Mouse (Mus musculus) heart, embryonic 16.5 days (tissue): ENCODE data around the gene Obscn. TPM values are rescaled to one million over a fixed set of nuclear protein-coding genes. Genes with fewer than 3 reads are reported as not detected.

Experiments used
- ATAC-seq: fragments of 200-750 bp; cut with Nextera tagmentation; replicated peaks from 2 replicates; pipeline ENCODE4 v1.8.0; 2017; ENCODE audit warnings: moderate number of reproducible peaks; ENCODE audit not compliant: insufficient read depth, low FRiP score; ENCODE audit errors: extremely low read depth
- H3K27ac ChIP-seq: fragments of 300-500 bp; sonication (generic); 2 replicates; pipeline ENCODE4 v1.5.1; 2014; ENCODE audit warnings: mild to moderate bottlenecking, low read length, control low read depth, moderate library complexity
- H3K27me3 ChIP-seq: fragments of 300-500 bp; sonication (generic); 2 replicates; pipeline ENCODE4 v1.6.1; 2014; ENCODE audit warnings: low read length, mixed read lengths; ENCODE audit not compliant: control insufficient read depth, insufficient read depth
- H3K36me3 ChIP-seq: fragments of 300-500 bp; sonication (generic); 2 replicates; pipeline ENCODE4 v1.6.1; 2014; ENCODE audit not compliant: control insufficient read depth, insufficient read depth
- H3K4me1 ChIP-seq: fragments of 300-500 bp; sonication (generic); 2 replicates; pipeline ENCODE4 v1.6.1; 2014; ENCODE audit warnings: low read length, mixed read lengths; ENCODE audit not compliant: control insufficient read depth, insufficient read depth
- H3K4me2 ChIP-seq: fragments of 300-500 bp; sonication (generic); 2 replicates; pipeline ENCODE4 v1.6.1; 2014; ENCODE audit warnings: low read depth, mild to moderate bottlenecking, control low read depth, low read length
- H3K4me3 ChIP-seq: fragments of 300-500 bp; sonication (generic); 2 replicates; pipeline ENCODE4 v1.5.1; 2014; ENCODE audit warnings: mild to moderate bottlenecking, control low read depth, low read length
- H3K9ac ChIP-seq: fragments of 300-500 bp; sonication (generic); 2 replicates; pipeline ENCODE4 v1.6.1; 2014; ENCODE audit warnings: low read length, control low read depth
- H3K9me3 ChIP-seq: fragments of 300-500 bp; sonication (generic); replicated peaks from 2 replicates; pipeline ENCODE4 v1.6.1; 2016; ENCODE audit warnings: low read length; ENCODE audit not compliant: control insufficient read depth
- WGBS: fragments of 180-500 bp; shearing (Covaris S2); extraction: QIAGEN DNeasy Blood & Tissue Kit; methylation state at CpG from one replicate; pipeline ENCODE4 v1.1.7; 2014; 5-methylcytosine and 5-hydroxymethylcytosine counted together
- polyA plus RNA-seq: library from polyadenylated mRNA; unstranded; fragments of >200 nt; fragmentation: Nextera tagmentation; extraction: Ambion mirVana; gene quantifications from 2 replicates; pipeline ENCODE4 v1.2.1, GENCODE M21; 2015

Gene Obscn
- polyA plus RNA-seq, 1 experiment from 2014 or later, result 87.2 TPM

DNA sequence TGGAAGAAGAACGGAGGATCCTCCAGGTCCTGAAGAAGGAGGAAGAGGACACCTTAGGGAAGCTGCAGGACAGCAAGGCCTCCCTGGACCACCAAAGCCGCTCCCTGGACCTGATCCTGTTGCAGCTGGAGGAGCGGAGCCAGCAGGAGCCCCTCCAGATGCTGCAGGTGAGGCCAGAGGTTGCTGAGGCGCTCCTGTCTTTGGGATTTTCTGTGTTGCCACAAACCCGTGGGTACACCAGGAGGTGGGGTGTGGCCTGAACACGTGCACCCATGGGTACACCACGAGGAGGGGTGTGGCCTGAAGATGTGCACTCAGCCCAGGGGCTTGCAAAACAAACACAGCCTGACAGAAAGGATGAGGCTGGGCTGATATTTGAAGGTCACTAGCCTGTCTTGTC is 167.7 kb downstream of the Obscn start:
- Histone ChIP-seq H3K27me3 (no peaks in the 10 kb centered on the region), H3K9ac (no peak overlapping the region), H3K9me3 (no peaks in the 10 kb centered on the region), H3K27ac (no peak overlapping the region), H3K4me2 (no peak overlapping the region), H3K4me3 (no peak overlapping the region), H3K36me3 (no peaks in the 10 kb centered on the region), H3K4me1 (peaks cover 18% of the 10 kb centered on the region)
- WGBS, result 84% methylated on average over 7 of the region's 7 CpGs
- ATAC-seq, result no peak

DNA sequence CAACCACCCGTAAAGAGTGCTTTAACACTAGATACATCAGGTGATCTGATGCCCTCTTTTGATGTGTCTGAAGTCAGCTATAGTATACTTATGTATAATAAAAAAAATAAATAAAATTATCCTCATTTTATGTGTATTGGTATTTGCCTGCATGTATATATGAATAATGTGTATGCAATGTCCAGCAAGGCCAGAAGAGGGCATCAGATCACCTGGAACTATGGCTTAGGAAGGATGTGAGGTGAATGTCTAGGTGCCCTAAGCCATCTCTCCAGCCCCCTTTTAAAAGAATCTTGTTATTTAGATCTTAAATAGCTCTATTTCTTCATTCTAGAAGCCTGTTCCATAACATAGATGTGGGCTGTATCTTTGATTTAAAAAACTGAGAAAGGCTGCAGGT is 168.9 kb downstream of the Obscn start:
- Histone ChIP-seq H3K9ac (no peak overlapping the region), H3K4me1 (peaks cover 18% of the 10 kb centered on the region), H3K9me3 (no peaks in the 10 kb centered on the region), H3K36me3 (no peaks in the 10 kb centered on the region), H3K27ac (no peak overlapping the region), H3K4me2 (no peak overlapping the region), H3K4me3 (no peak overlapping the region), H3K27me3 (peaks cover 6% of the 10 kb centered on the region; the same call in 1 of the 2 replicates)
- 90% methylated on average over 1 of the region's 1 CpGs for WGBS
- ATAC-seq, result no peak

DNA sequence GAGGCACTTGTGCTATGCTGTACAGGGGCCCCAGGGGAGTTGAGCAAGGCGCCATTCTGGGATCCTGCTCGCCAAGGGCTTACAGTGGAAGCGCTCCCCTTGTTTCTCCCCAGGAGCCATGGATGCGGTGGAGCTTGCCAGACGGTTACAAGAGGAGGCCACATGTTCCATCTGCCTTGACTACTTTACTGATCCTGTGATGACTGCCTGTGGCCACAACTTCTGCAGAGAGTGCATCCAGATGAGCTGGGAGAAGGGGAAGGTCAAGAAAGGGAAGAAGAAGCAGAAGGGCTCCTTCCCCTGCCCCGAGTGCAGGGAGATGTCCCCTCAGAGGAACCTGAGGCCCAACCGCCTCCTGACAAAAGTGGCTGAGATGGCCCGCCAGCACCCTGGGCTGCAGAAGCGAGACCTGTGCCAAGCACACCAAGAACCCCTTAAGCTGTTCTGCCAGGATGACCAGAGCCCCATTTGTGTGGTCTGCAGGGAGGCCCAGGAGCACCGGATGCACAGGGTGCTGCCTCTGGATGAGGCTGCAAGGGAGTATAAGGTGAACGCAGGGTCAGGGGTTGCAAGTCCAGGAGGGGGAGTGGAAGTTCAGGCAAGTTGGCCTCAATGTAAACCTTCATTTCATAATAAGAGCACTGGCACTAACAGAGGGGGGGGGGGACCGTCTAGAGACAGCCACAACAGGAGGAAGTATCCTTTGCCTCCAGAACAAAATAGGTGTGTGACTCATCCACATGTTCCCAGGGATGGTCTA is 171.0 kb downstream of the Obscn start:
- Histone ChIP-seq H3K4me3 (no peak overlapping the region), H3K4me2 (no peak overlapping the region), H3K36me3 (no peaks in the 10 kb centered on the region), H3K9ac (no peak overlapping the region), H3K9me3 (peaks cover 9% of the 10 kb centered on the region), H3K27ac (no peak overlapping the region), H3K27me3 (peaks cover 19% of the 10 kb centered on the region; the same call in 1 of the 2 replicates), H3K4me1 (0 out of 2 replicates have a peak, but pooled peaks cover 9% of the 10 kb centered on the region)
- no peak for ATAC-seq
- WGBS, result 36% methylated on average over 12 of the region's 12 CpGs

DNA sequence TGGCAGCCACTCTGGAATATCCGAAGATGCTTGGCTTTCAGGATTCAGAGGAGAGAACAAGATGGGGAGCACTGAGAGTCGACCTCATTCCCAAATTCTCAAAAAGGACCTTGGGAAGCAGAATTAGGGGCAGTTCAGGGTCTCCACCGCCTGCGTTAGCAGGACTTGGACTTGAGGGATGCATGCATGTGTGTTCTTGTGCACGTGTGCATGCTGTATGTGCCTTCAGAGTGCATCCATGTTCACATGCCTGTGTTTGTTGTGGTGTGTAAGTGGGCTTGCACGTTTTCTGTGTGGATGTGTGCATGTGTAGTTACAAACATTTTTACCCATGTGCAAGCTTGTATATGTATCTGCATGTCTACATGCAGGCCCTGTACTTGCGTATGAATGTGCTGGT is 172.0 kb downstream of the Obscn start:
- no peak overlapping the region for H3K9ac ChIP-seq
- peaks cover 9% of the 10 kb centered on the region for H3K9me3 ChIP-seq
- WGBS, result 81% methylated on average over 7 of the region's 7 CpGs
- peaks cover 19% of the 10 kb centered on the region; the same call in 1 of the 2 replicates for H3K27me3 ChIP-seq
- H3K36me3 ChIP-seq, result no peaks in the 10 kb centered on the region
- no peak overlapping the region for H3K4me2 ChIP-seq
- no peak overlapping the region for H3K4me3 ChIP-seq
- peaks cover 15% of the 10 kb centered on the region for H3K4me1 ChIP-seq
- H3K27ac ChIP-seq, result no peak overlapping the region
- no peak for ATAC-seq

DNA sequence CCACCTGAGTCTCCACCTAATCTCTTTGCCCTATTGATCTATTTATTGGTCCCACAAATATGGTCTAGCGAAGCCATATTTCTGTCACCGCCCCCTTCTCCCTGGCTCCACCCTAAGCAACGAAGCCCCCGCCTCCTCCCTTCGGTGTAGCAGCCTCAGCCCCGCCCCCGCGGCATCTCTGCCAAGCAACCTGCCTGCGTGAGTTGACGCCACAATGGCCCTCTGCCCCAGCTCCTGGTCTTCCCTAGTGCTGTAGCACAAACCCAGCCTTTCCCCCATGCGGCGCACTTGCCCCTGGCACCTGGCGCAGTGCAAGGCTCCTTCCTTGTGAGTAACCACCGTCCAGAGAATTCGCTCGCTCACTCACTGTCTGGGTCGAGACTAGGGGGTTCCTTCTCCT is 172.7 kb downstream of the Obscn start:
- WGBS, result 35% methylated on average over 17 of the region's 17 CpGs
- Histone ChIP-seq H3K27me3 (peaks cover 19% of the 10 kb centered on the region; the same call in 1 of the 2 replicates), H3K27ac (no peak overlapping the region), H3K4me3 (no peak overlapping the region), H3K9me3 (peaks cover 9% of the 10 kb centered on the region), H3K36me3 (no peaks in the 10 kb centered on the region), H3K9ac (no peak overlapping the region), H3K4me1 (peaks cover 18% of the 10 kb centered on the region), H3K4me2 (no peak overlapping the region)
- no peak for ATAC-seq

DNA sequence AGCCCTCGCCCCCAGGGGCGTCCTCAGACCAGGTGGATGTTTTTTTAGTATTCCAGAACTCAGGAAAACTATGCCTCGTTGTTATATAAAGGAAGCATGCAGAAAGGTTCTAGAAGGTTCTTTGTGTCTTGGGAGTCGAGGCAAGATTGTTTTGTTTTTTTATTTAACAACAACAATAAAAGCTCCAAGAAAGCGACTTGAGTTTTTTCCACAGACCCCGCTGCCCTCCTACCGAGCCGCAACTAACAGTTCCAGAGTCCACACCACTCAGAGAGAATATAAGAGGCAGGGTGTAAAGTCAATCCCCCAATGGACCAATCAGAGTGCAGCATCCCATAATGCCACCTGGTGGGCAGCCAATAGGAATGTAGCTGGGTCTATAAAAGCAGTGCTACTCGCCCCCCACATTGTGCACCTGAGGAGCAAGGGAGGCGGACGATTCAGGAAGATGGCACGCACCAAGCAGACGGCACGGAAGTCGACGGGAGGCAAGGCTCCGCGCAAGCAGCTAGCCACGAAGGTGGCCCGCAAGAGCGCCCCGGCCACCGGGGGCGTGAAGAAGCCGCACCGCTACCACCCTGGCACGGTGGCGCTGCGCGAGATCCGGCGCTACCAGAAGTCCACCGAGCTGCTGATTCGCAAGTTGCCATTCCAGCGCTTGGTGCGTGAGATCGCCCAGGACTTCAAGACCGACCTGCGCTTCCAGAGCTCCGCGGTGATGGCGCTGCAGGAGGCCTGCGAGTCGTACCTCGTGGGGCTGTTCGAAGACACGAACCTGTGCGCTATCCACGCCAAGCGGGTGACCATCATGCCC is 174.6 kb downstream of the Obscn start:
- Histone ChIP-seq H3K4me3 (no peak overlapping the region), H3K4me1 (peaks cover 30% of the 10 kb centered on the region), H3K27ac (no peak overlapping the region), H3K27me3 (peaks cover 19% of the 10 kb centered on the region; the same call in 1 of the 2 replicates), H3K9ac (no peak overlapping the region), H3K4me2 (peak overlapping the region; percentile 20; the same call in 1 of the 2 replicates), H3K36me3 (peaks cover 2% of the 10 kb centered on the region; the same call in 1 of the 2 replicates), H3K9me3 (peaks cover 9% of the 10 kb centered on the region)
- ATAC-seq, result no peak
- WGBS, result 49% methylated on average over 50 of the region's 50 CpGs

DNA sequence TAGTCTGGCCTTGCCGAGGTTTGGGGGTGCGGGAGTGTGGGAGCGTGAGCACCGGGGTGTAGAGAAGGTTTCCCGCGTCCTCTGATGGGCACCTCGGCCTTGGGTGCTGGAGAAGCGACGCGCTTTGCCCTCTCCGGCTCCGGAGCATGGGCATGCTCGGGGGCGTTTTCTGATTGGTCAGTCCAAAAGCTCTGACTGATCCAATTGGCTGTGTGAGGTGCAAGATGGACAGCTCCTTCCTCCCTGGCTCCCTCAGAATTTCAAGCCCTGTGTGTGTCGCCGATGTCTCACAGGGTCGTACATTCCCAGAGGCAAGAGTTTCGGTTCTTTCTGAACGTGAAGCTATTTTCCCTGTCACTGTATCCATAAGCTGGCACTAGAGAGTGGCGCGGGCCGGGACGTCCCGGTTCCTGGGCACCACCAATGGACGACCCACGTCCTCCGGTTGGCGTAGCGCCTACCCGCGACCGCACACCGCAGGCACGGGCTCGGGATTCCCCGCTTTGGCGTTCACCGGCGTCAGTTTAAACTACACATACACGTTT is 176.2 kb downstream of the Obscn start:
- Histone ChIP-seq H3K4me1 (peaks cover 33% of the 10 kb centered on the region), H3K4me2 (peak overlapping the region; percentile 85), H3K27ac (peak overlapping the region; percentile 41; the same call in 1 of the 2 replicates), H3K9me3 (peaks cover 9% of the 10 kb centered on the region), H3K9ac (peak overlapping the region; percentile 71), H3K36me3 (peaks cover 2% of the 10 kb centered on the region; the same call in 1 of the 2 replicates), H3K27me3 (peaks cover 19% of the 10 kb centered on the region; the same call in 1 of the 2 replicates), H3K4me3 (peak overlapping the region; percentile 60)
- ATAC-seq, result peak; percentile 87
- 7% methylated on average over 40 of the region's 40 CpGs for WGBS

DNA sequence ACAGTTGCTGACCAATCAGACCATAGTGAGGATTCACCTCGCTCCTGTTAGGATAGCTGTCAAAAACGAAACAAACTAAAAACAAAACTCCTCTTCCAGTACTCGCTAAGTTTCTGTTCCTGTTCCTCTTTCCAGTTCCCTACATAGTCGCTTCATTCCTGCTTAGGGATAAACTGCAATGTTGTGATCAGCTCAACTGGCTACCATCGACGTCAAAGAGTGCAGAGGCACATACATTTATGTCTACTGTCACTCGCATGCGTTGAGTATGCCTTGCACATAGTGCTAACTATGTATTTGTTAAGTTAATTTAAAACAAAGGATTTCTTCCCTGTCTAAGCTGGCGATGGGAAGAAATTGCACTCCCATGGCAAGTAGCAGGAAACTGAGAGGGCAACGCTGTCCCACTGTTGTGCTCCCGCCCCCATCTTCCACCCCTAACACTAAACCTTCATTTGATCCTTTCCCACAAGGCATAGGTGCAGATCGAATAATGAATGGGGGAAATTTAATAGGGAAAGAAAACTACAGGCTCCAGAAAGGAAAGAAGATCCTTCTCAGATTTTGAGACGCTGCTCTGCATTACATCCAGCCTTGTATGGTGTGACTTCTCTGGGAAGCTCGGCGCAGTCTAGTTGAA is 176.9 kb downstream of the Obscn start:
- ATAC-seq, result no peak
- H3K4me1 ChIP-seq, result peaks cover 28% of the 10 kb centered on the region
- H3K9ac ChIP-seq, result peak overlapping the region; percentile 71
- no peak overlapping the region; the same call in 1 of the 2 replicates for H3K27ac ChIP-seq
- 32% methylated on average over 15 of the region's 15 CpGs for WGBS
- peak overlapping the region; percentile 60 for H3K4me3 ChIP-seq
- H3K4me2 ChIP-seq, result peak overlapping the region; percentile 85
- peaks cover 2% of the 10 kb centered on the region; the same call in 1 of the 2 replicates for H3K36me3 ChIP-seq
- H3K9me3 ChIP-seq, result peaks cover 9% of the 10 kb centered on the region
- H3K27me3 ChIP-seq, result peaks cover 19% of the 10 kb centered on the region; the same call in 1 of the 2 replicates
